Mouse (Mus musculus) adrenal gland, postnatal 25 days (tissue): ENCODE data around the gene Srrm3. TPM values are rescaled to one million over a fixed set of nuclear protein-coding genes. Genes with fewer than 3 reads are reported as not detected.

ENCODE experiments used
- DNase-seq: peaks from one replicate; pipeline ENCODE4 v3.0.0; 2021; ENCODE audit warnings: mixed read lengths
- total RNA-seq: library from RNA; stranded (reverse); gene quantifications from 2 replicates; pipeline ENCODE4 v1.2.3, GENCODE M21; 2021

The Srrm3 gene
- total RNA-seq, 1 experiment from 2014 or later = 5.6 TPM

DNA sequence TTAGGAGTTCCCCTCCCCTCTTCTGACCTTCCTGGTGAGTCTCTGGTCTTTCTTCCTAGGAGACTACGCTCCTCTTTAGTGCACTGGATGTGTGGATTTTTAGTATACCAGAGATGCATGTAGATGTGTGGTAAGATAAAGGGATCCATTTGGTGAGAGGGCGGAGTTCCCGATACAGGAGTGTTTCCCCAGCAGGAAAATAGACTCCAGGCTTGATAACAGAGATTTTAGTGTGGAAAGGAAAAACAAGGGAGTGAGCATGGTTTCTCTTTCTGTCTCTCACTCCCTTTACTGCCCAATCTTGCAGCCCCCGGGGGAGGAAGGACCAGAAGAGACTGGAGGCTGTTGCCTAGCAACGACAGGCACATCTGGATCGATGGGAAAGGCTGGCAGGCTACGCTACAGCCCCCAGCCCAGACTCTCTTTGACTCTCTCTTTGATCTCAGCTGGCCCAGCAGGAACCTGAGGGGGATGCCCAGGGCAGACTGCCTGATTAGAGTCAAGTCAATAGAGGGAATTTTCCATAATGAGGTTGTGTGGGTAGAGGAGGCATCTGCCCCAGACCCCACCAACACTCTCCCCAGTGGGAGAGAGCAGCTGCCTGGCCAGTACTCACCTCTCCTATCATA is 15.7 kb downstream of the Srrm3 start:
- DNase-seq = no peak

DNA sequence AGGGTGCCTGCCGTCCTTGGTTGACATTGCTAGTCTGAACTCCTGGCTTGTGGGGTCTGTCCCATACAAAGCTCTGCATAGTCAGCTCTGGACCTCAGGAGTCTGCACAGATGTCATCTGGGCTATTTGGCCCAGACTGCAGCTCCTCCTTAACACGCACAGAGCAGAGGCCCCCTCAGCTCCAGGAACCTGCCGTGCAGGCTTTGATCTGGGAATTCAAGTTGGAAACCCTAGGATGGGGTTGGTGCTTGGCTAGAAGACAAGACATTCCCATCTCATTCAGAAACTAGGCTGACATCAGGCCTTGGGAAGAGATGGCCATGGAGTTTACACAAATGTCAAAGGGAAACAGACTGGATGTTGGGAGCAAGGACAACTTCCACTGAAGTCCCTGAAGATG is 17.8 kb downstream of the Srrm3 start:
- DNase-seq = no peak

DNA sequence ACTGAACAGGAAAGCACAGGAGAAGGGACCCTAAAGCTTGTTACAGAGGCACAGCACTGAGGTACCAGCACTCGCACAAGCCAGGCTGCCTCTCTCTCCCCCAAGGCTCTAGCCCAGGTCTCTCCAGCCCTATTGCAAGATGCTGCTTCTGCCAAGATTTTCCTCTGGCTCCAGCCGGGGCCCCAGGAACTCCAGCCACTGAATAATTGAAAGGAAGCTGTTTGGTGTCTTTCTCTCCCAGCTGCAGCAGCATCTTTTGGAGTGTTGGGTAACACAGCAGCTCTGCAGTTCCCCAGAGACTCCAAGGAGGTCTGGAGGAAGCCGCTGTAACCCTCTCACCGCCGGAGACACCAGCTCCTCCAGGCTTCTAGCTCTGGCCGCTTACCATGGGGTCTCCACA is 19.5 kb downstream of the Srrm3 start:
- DNase-seq = no peak

DNA sequence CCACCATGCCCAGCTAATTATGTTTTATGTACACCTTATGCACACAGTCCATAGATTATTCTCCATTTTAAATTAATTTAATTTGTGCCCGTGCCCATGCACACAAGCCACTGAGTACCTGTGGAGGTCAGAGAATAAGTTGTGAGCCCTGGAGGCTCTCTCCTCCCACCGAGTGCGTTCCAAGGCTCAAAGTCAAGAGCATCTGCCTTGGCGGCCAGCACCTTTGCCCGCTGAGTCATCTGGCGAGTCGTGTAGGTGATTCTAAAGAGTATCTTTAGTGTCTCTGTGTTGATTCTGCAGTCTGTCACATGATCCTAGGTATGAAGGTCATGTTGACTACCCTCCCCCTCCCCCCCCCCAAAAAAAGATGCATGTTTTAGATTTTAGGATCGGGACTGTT is 22.7 kb downstream of the Srrm3 start:
- DNase-seq = no peak

DNA sequence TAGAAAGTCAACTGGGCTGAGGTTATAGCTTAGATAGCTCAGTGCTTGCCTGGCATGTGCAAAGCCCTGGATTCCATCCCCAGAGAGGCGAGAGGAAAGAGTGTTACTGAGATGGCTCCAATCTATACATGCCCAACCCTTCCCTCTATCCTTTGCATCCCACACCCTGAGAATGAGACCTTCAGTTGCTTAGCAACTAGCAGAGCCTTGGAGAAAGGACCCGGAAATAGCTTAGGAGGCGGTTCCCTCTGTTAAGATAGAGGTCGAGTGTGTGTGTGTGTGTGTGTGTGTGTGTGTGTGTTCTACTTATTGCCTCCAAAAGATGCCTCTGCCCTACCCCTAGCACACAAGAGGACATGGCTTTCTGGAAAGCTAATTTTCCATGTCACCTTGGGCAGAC is 26.0 kb downstream of the Srrm3 start:
- no peak for DNase-seq

DNA sequence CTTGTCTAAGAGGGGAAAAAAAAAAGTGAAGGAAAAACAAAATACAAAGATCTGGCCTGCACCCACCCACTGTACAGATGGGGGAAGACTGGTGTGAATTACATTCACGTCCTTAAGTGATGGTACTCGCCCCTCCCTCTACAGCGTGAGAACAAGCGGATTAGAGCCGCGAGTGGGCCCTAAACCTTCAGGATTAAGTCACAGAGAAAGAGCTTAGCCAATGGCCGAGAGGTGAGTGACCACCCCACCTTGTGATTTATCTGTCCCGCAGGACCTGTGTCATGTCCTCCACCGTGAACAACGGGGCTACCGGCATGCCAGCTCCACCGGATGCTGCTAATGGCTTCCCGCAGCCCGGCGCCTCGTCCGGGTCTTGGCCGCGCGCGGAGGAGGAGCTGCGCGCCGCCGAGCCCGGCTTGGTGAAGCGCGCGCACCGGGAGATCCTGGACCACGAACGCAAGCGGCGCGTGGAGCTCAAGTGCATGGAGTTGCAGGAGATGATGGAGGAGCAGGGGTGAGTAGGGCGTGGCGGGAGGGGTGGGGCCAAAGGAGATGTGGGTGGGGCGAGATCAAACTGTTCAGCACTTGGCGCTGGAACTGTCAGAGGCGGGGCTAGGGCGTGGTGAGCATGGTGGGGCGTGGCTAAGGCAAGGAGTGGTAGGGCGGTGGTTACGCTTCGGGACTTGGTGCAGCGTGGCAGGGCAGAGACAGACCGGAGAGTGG is 28.2 kb downstream of the Srrm3 start:
- DNase-seq = peak; percentile 82

DNA sequence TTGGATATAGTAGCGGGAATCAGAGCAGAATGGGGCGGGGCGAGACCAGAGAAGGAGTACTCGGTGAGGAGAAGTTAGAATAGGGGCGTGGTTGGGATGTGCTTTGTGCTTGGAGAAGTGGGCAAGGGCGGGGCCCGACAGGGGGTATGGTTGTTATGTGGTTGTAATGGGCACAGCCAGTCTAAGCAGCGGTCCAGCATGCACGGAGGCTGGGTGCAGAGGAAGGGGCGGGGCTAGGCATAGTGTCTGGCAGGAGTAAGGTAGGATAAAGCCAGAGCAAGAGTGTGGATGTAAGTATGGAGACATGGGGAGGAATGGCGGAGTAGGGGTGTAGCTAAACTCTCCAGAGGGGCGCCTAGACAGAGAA is 28.8 kb downstream of the Srrm3 start:
- DNase-seq = no peak

DNA sequence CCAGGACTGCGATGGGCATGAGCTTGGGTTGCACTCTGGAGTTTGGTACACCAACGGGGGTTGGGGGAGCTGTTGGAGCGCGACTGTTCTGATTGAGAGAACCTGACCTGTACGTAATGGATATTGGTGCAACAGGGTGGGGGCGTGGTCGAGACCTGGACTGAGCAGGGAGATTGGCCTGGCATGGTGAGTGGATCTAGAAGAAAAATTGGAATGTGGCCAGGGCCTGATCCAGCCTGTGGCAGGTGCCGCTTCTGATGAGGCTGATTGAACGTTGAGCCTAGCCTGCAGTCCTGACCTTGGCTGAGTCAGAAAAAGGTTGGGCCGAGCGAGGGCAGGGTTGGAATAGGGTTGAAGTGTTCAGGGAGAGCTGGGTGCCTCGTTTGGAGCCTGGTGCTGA is 29.3 kb downstream of the Srrm3 start:
- peak; percentile 33 for DNase-seq

DNA sequence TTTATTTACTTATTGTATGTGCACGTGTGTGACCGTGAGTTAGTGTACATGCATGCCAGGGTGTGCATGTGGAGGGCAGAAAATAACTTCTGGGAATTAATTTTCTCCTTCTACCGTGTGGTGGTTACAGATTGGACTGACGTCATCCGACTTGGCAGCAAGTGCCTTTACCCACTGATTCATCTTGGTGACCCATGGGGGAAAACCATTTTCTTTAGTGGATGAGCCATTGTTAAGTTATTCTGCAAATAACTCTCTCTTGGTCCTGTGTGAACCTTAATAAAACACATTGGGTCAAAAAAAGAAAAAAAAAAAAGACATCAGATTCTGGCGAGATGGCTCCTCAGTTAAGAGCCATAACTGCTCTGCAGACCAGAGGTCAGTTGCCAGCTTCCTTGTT is 35.0 kb downstream of the Srrm3 start:
- DNase-seq = no peak

DNA sequence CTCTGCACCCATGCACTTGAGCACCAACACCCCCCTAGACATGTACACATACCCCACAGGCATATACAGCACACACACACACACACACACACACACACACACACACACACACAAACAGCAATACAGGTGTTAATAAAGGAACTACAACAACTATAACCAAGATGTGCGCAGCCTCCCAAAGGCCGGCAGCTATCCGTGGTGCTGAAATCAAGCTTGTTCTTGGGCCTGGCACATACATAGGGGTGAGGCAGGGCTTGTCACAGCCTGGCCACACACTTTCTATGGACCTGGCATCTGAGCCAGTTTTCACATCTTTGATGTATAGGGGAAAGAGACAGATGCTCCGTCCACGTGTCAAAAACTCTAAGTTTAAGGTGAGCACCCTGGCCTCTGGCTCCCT is 36.7 kb downstream of the Srrm3 start:
- peak; percentile 64 for DNase-seq

DNA sequence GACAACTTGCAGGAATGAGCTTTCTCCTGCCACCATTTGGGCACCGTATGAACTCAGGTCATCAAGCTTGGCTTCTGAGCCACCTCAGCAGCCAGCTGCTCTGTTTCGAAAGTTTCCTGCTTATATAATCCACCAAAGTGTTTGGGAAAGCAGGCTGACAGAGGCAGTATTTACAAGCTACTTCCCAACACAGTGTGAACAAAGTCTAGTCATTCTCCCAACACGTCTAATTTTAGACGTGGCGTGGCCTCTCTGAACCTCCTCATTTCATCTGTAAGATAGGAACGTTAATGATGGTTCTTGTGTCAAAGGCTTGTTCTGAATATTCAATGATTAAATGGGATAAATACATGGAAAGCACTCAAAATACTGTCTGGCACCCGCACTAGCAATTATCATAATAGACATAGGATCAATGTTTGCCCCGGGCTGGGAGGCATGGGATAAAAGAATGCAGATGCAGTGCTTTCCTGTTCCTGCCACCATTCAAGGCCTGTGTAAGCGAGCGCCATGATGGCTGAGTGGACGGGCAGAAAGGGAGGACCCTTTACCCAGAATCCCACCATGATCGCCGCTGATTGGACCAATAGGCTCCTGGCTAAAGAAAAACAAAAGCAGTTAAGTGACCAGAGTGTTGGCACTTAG is 39.1 kb downstream of the Srrm3 start:
- DNase-seq = no peak

DNA sequence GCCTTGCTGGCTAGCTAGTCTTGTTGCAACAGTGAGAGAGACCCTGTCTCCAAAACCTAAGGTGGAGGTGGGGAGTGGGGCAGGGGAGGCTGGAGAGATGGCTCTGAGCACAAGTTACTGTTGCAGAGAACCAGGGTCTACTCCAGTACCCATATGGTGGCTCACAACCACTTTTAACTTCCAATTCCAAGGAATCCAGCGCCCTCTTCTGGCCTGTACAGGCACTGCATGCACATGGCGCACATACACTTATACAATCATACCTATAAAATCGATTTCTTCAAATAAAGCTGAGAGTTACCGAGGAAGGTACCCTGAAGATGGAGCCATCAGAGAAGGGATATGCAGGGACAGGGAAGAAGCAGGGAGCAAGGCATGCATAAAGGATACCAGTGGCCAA is 40.8 kb downstream of the Srrm3 start:
- no peak for DNase-seq

DNA sequence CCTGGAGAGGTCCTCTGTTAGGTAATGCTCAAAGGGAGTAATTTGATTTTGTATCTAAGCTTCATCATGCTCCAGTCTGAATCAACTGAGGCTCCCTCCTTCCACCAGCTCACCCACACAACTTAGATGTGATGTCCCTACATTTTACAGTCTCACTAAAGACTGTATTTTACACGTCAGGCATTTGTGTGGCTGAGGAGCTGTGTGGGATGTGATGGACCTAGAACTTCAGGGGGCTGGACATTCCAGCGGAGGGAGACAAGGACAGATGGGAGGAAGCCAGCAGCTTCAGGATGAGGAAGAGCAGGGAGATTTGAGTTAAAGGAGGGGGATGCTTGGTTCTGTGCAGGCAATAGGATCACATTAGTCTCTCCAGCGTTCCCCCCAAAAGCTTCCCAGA is 41.2 kb downstream of the Srrm3 start:
- DNase-seq = no peak

DNA sequence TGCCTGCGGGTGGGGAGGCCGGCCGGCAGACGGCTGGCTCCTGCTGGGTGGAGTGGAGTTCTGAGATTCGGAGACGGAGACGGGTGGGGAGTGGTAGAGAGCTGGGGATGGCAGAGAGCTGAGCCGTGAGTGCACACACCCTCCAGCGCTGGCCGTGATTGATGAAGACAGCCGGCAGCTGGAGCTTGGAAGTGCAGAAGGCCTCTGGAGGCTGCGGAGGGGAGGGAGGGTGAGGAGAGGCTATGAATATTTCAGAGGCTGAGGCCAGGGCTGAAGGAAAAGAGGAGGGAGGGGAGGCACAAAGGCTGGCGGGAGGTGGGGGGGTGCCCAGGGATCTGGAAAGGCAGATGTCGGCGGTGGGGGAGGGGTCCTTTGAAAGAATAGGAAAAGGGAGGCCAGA is 44.3 kb downstream of the Srrm3 start:
- DNase-seq = no peak

DNA sequence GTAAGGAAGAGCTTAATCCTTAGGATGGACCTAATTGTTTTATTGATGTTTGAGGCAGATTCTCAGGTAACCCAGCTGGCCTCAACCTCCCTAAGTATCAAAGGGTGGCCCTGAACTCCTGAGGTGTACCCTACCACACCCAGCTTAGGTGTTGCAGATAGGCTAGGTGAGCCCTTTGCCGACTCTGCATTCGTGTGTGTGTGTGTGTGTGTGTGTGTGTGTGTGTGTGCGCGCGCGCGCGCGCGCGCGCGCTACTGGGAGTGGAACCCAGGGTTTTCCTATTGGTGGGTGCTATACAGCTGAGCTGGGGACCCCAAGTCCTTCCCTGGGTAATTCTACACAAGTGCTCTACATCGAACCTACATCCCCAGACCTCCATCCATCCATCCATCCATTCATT is 44.8 kb downstream of the Srrm3 start:
- no peak for DNase-seq

DNA sequence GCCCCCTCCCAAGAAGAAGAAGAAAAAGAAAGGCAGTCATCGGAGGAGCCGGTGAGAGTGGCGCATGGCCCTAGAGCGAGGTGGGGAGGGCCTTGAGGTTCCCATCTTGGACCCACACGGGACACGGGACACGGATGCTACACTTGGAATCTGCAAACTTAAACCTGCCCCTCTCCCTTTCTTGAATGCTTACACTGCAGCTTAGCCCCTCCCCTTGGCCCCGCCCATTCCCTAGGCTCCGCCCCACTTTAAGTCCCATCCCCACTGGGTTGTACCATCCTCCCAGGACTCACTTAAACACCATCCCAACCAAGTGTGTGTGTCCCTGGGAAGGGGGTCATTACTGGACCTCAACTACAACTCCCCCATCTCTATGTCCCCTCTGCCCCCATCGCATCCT is 45.7 kb downstream of the Srrm3 start:
- no peak for DNase-seq

DNA sequence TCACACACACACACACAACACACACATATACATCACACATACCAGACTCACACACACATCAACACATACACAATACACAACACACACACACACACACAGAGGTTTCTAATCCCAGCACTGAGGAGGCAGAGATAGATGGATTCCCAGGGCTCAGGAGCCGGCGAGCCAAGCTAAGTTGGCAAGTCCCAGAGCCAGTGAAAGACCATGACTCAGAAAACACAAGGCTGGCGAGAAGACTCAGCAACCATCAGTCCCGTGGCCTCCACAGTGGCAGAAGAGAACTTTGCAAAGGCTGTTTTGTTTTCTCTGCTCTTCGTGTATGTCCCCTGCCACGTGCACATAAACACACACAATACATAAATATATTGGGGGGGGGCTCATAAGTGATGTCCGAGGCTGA is 47.0 kb downstream of the Srrm3 start:
- no peak for DNase-seq

DNA sequence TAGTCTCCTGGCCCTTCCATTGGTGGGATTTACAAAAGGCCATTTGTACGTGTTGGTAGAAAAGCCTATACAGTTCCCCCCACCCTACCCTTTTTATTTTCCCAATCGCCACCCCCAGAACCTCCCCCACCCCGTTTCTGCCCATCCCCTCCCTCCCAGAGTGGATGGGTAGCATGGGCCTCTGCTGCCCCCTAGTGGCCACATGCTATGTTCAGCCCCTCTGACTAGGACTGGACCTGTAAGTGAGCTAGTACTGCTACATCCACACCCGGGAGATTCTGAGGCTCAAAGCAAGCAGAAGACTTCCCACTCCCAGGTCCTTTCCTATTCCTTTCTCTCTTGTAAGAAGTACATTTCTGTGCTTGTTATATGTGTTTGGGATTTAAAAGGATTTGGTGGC is 48.5 kb downstream of the Srrm3 start:
- peak; percentile 86 for DNase-seq

DNA sequence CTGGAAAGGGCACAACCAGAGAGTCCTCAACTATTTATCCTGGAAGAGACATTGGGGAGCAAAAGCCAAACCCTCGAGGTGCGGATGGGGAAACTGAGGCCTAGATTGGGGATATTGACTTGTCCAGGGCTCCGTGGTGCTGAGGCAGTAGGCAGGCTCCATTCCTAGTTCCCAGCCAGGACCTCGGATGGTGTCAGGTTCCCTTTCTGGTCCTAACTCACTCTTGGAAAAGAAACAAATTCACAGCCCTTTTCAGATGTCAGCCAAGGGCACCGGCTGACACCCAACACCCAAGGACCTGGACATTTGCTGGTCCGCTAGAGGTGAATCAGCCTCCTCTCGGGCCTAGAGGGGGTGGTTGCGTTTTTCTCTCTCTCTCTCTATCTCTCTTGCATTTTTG is 60.0 kb downstream of the Srrm3 start:
- no peak for DNase-seq

DNA sequence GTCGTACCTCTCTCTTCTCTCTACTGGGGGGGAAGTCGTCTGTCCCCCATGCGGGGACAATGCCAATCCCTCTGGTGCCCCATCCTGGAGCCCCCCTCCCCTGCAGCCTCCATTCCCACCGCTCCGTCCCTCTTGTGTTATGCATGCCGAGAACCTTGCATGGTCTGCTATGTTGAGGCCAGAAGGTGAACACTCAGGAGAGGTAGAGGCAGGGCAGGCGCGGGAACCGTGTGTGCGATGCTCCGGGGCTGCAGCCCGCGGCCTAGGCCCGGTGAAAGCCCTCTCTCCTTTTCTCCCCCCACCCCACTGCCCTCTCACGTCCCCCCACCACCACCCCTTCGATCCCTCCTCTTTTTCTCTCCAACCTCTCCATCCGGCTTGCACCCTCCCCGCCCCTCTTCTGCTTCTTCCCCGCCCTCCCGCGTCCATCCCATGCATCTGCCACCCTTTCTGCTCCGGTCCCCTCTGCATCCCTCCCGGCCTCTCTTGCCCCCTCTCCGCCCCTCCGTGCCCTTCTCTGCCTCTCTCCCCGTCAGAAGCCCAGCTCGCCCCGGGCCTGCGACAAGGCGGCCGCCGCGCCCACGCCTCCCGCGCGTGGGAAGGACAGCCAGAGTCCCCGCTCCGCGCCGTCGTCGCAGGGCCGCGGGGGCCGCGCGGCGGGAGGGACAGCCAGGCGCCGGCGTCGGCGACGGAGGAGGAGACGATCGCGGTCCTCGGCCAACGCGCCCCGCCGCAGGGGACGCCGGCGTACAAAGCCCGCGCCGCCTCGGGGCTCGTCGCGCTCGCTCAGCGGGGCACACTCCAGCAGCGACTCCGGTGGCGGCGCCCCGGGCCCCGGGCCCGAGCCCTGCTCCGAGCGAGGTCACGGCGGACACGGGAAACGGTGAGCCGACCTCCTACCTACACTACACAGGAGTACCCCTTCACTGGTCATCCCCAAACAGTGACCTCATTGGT is 61.2 kb downstream of the Srrm3 start:
- peak; percentile 37 for DNase-seq

DNA sequence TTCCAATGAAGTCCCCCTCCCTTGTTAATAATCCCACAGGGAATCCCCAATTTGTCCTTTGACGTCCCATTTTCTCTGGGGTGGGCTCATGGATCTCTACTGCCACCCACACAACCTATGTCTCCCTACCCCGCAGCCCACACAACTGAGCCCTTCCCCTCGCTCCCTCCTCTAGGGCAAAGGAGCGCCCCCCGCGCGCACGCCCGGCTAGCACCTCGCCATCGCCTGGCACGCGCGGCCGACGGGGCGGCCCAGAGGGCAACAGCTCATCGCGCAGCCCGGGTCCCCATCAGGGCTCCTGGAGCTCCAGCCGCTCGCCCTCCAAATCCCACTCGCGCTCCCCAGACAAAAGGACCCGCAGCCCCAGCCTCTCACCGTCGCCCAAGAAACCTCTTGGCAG is 62.0 kb downstream of the Srrm3 start:
- DNase-seq = no peak

DNA sequence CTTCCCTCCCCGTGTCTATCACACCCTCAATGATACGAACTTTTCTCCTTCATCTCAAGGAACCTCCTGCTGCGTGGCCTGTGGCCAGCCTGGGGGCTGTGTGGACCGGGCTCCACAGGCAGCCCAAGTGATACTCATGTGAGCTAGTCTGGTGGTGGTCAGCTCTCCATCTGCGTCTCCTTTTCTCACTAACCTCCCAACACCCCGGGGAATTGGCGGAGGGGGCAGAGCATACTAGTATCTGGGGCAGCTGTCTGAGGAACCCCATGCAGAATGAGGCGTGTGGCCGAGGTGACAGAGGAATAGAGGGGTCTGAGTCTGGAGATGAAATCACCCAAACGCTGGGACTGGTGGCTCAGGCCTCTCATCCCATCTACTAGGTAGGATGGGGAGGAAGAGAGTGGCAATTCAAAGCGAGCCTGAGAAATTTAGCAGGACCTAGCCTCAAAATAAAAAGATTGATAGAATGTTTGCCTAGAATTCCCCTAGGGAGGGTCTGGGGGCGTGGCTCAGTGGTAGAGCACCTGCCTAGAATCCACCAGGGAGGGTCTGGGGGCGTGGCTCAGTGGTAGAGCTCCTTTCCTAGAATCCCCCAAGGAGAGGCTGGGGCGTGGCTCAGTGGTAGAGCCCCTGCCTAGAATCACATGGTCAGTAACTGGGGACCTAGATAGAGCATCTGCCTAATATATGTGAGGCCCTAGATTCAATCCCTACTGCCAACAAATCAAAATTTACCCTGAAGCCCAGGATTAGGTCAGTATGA is 63.2 kb downstream of the Srrm3 start:
- no peak for DNase-seq
